Mouse (Mus musculus) embryonic facial prominence, embryonic 12.5 days (tissue): ENCODE measurements at regions not wholly inside any gene's neighbourhood (a gene's known extent, or its start where the extent isn't known, plus 50 kb on each side); places are given as distances from the start of the nearest gene placed in this dataset.
"Not testable (repeated sequence)": the region's sequence is repeated elsewhere in the genome, so short reads cannot be mapped to it uniquely, and the experiment has no call there.

ENCODE experiments used
- ATAC-seq: fragments of 200-750 bp; cut with Nextera tagmentation; 2 replicates; pipeline ENCODE4 v1.8.0; 2017; ENCODE audit not compliant: insufficient number of reproducible peaks, insufficient read depth, low FRiP score, low TSS enrichment
- H3K27ac ChIP-seq: fragments of 300-500 bp; sonication (generic); 2 replicates; pipeline ENCODE4 v1.5.1; 2016; ENCODE audit warnings: mild to moderate bottlenecking
- H3K27me3 ChIP-seq: fragments of 300-500 bp; sonication (generic); 2 replicates; pipeline ENCODE4 v1.6.1; 2016; ENCODE audit warnings: mild to moderate bottlenecking, moderate library complexity
- H3K36me3 ChIP-seq: fragments of 300-500 bp; sonication (generic); 2 replicates; pipeline ENCODE4 v1.6.1; 2016; ENCODE audit warnings: mild to moderate bottlenecking
- H3K4me1 ChIP-seq: fragments of 300-500 bp; sonication (generic); 2 replicates; pipeline ENCODE4 v1.6.1; 2016
- H3K4me2 ChIP-seq: fragments of 300-500 bp; sonication (generic); replicated peaks from 2 replicates; pipeline ENCODE4 v1.6.1; 2016; ENCODE audit warnings: mild to moderate bottlenecking, moderate library complexity
- H3K4me3 ChIP-seq: fragments of 300-500 bp; sonication (generic); 2 replicates; pipeline ENCODE4 v1.5.1; 2016; ENCODE audit warnings: mild to moderate bottlenecking
- H3K9ac ChIP-seq: fragments of 300-500 bp; sonication (generic); 2 replicates; pipeline ENCODE4 v1.6.1; 2016; ENCODE audit warnings: mild to moderate bottlenecking, moderate library complexity
- H3K9me3 ChIP-seq: fragments of 300-500 bp; sonication (generic); 2 replicates; pipeline ENCODE4 v1.6.1; 2016; ENCODE audit warnings: mild to moderate bottlenecking, moderate library complexity
- WGBS: fragments of 180-500 bp; shearing (Covaris S2); methylation state at CpG from one replicate; pipeline ENCODE4 v1.1.7; 2016; 5-methylcytosine and 5-hydroxymethylcytosine counted together

- no peak overlapping the region for H3K4me2 ChIP-seq
Observed at GRCm38 (mm10) chr12:29433936-29434335, 94.2 kb upstream of the Myt1l start.

GRCm38 (mm10) chr12:29439343-29440019 is 88.7 kb upstream of the Myt1l start:
- H3K9ac ChIP-seq, result no peak overlapping the region
- H3K4me1 ChIP-seq, result no peaks in the 10 kb centered on the region
- no peaks in the 10 kb centered on the region for H3K9me3 ChIP-seq
- no peak for ATAC-seq
- no peak overlapping the region for H3K4me2 ChIP-seq
- no peaks in the 10 kb centered on the region for H3K36me3 ChIP-seq
- H3K4me3 ChIP-seq, result no peak overlapping the region
- no peaks in the 10 kb centered on the region for H3K27me3 ChIP-seq
- H3K27ac ChIP-seq, result no peak overlapping the region
- 78% methylated on average over 11 of the region's 11 CpGs for WGBS

More at GRCm38 (mm10) chr12:29433936-29434335, 94.2 kb upstream of the Myt1l start:
- Histone ChIP-seq H3K27ac (no peak overlapping the region), H3K4me3 (no peak overlapping the region), H3K4me1 (no peaks in the 10 kb centered on the region), H3K9me3 (no peaks in the 10 kb centered on the region), H3K27me3 (no peaks in the 10 kb centered on the region), H3K36me3 (no peaks in the 10 kb centered on the region), H3K9ac (no peak overlapping the region)
- 91% methylated on average over 3 of the region's 3 CpGs for WGBS
- no peak for ATAC-seq

GRCm38 (mm10) chr12:29465201-29465600 is 63.0 kb upstream of the Myt1l start:
- not testable (repeated sequence) for H3K9ac ChIP-seq, H3K27me3 ChIP-seq, H3K9me3 ChIP-seq, ATAC-seq, H3K4me1 ChIP-seq, H3K36me3 ChIP-seq, H3K4me3 ChIP-seq, H3K27ac ChIP-seq, H3K4me2 ChIP-seq
- 12% methylated on average over 3 of the region's 3 CpGs for WGBS
